Mouse (Mus musculus) gastrocnemius, postnatal 25 days (tissue): ENCODE data around the gene Serpina1b. TPM values are rescaled to one million over a fixed set of nuclear protein-coding genes. Genes with fewer than 3 reads are reported as not detected.
"Not testable (repeated sequence)": the region's sequence is repeated elsewhere in the genome, so short reads cannot be mapped to it uniquely, and the experiment has no call there.

Experiments
- DNase-seq: peaks from one replicate; pipeline ENCODE4 v3.0.0; 2022
- total RNA-seq, 2 experiments: library from RNA; stranded (reverse); gene quantifications; 1 replicate in 1 of 2; 2 replicates in 1 of 2; pipeline ENCODE4 v1.2.3; 2021

Serpina1b gene
- total RNA-seq, 2 experiments from 2014 or later: not detected

- no peak for DNase-seq
These were observed 129.9 kb downstream of the Serpina1b start for GRCm38 (mm10) chr12:103700144-103700750.

GRCm38 (mm10) chr12:103695429-103695828 lies 134.7 kb downstream of the Serpina1b start, which contains the start of gene Serpina1f:
TSS of gene Serpina1f (minus strand) at chr12:103695529.
- no peak for DNase-seq

GRCm38 (mm10) chr12:103688221-103688814 lies 141.9 kb downstream of the Serpina1b start:
- no peak for DNase-seq

DNA sequence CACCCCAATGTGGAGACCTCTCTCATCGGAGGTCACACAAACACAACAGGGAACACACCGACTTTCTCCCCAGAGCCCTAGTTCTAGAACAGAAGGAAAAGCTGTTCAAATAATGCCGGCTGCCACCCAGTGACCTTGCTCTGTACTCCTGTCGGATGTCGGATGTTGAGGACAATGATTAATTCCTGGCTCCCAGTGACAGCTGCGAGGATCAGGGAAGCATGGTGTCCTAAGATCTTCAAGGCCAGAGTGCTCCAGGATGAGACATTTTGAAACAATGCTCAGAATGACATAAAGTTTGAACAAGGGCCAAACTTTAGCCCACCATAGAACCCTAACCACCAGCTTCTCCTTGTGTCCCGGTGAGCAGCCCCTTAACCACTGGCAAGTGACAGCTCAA lies 143.2 kb downstream of the Serpina1b start:
- no peak for DNase-seq

- no peak for DNase-seq
These were observed 144.1 kb downstream of the Serpina1b start for GRCm38 (mm10) chr12:103686050-103686449.

DNA sequence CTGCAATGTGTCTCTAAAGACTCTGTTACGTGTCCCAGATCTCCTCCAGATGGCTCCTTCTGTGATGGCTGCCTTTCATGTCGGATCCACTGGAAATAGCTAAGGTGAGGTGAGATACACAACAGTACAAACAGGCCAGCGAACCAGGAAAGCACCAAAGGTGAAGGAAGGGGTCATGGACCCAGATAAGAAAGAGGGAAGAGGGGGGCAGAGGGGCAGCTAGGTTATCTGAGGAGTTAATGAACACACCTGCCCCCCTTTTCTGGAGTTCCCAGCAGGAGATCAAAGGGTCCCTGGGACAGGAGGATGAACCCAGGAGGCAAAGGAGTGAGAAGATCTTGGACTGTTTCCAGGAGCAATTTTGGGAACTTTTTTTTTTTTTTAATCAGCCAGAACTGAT lies 144.8 kb downstream of the Serpina1b start:
- no peak for DNase-seq

- no peak for DNase-seq
These were observed 146.4 kb downstream of the Serpina1b start for GRCm38 (mm10) chr12:103683775-103684174.

- no peak for DNase-seq
These were observed 148.4 kb downstream of the Serpina1b start for GRCm38 (mm10) chr12:103681739-103682138.

- DNase-seq: no peak
These were observed 149.0 kb downstream of the Serpina1b start for GRCm38 (mm10) chr12:103681169-103681568.

GRCm38 (mm10) chr12:103679853-103680252 lies 150.3 kb downstream of the Serpina1b start:
- DNase-seq: not testable (repeated sequence)

Other genes with a start within 250 kb of the Serpina1b start
- not detected for gene Serpina10, start 198.9 kb downstream of the Serpina1b start, total RNA-seq
- not detected for gene Serpina6, start 173.2 kb downstream of the Serpina1b start, total RNA-seq
- not detected for gene Serpina16, start 154.2 kb downstream of the Serpina1b start, total RNA-seq
- gene Serpina1f, start 134.8 kb downstream of the Serpina1b start, total RNA-seq: not detected
- gene Serpina1d, start 56.8 kb downstream of the Serpina1b start, total RNA-seq: not detected
- gene Serpina1a, start 33.2 kb upstream of the Serpina1b start, total RNA-seq: not detected
- not detected for gene Serpina1c, start 74.5 kb upstream of the Serpina1b start, total RNA-seq
- gene Serpina1e, start 128.6 kb upstream of the Serpina1b start, total RNA-seq: under 1 TPM in 1 of 2 experiments, not detected in 1; 0.27 TPM
- gene Serpina11, start 159.6 kb upstream of the Serpina1b start, total RNA-seq: not detected
- gene Serpina9, start 183.4 kb upstream of the Serpina1b start, total RNA-seq: not detected
- gene Serpina12, start 214.1 kb upstream of the Serpina1b start, total RNA-seq: not detected